27 mouse cellular contexts compared by ENCODE assay signal in the genomic region with DNA sequence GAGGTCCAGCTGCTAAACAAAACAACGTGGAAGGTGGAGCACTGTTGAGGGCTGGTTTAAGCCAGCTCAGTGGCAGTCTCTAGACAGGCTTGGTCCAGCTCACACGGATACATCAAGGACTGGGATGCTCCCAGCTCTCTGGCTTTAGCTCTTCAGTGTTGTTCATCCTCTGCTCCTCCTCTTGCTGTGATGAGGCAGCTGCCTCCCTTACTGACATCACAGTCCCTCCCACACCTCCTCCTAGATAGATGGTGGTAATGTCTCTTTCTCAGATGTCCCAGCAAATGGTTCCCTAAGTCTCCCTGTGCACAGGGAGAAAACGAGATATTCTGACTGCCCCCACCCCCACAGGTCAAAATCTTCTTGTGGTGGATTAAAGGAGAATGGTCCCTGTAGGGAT. TPM values are rescaled to one million over a fixed set of nuclear protein-coding genes. Genes with fewer than 3 reads are reported as not detected.
"Had no signal": no experiment of that assay in that cellular context is flagged by ENCODE, and none has a peak within 500 bp of the region (broad histone marks: within the 10 kb centered on the region; RNA-seq: fewer than 3 reads in every experiment).

No protein-coding gene starts in this region.

- H3K27me3 ChIP-seq: heart, embryonic 12.5 days; hindbrain, embryonic 12.5 days; intestine, embryonic 15.5 days; limb, embryonic 13.5 days; limb, embryonic 15.5 days; liver, embryonic 13.5 days; liver, embryonic 15.5 days had no signal

- ATAC-seq: hindbrain, embryonic 16.5 days; inflammation-experienced regulatory T-cells, adult 6 months; intestine, embryonic 15.5 days had no signal

- H3K4me1 ChIP-seq: hindbrain, embryonic 10.5 days; hindbrain, embryonic 12.5 days; intestine, embryonic 15.5 days; limb, embryonic 13.5 days; liver, embryonic 13.5 days; liver, embryonic 15.5 days had no signal

- H3K27ac ChIP-seq: gastrocnemius, adult 2 months; heart, embryonic 10.5 days; hindbrain, embryonic 10.5 days; hindbrain, embryonic 12.5 days; hindbrain, embryonic 14.5 days; intestine, embryonic 15.5 days; limb, embryonic 13.5 days; limb, embryonic 15.5 days; liver, embryonic 13.5 days; liver, embryonic 15.5 days had no signal

- H3K4me2 ChIP-seq: heart, embryonic 12.5 days; hindbrain, embryonic 12.5 days; hindbrain, embryonic 14.5 days; intestine, embryonic 15.5 days; limb, embryonic 13.5 days; limb, embryonic 15.5 days; liver, embryonic 13.5 days; liver, embryonic 15.5 days had no signal

- H3K36me3 ChIP-seq: intestine, embryonic 15.5 days; liver, embryonic 15.5 days had no signal

- H3K4me3 ChIP-seq: gastrocnemius, adult 2 months; heart, embryonic 10.5 days; heart, embryonic 12.5 days; hindbrain, embryonic 10.5 days; hindbrain, embryonic 12.5 days; intestine, embryonic 15.5 days; limb, embryonic 13.5 days; limb, embryonic 15.5 days; liver, embryonic 13.5 days; liver, embryonic 15.5 days had no signal

- DNase-seq: gastrocnemius, adult 2 months; gastrocnemius, postnatal 10 days; gastrocnemius, postnatal 25 days; heart, adult 18-20 months; heart, postnatal 10 days; heart, postnatal 4 days; kidney, adult 11 months; kidney, adult 2 months; kidney, postnatal 14 days; kidney, postnatal 36 days; layer of hippocampus, adult 9-11 months; layer of hippocampus, postnatal 36 days; left cerebral cortex, postnatal 4 days; liver, embryonic 13.5 days had no signal

- H3K9ac ChIP-seq: heart, embryonic 12.5 days; hindbrain, embryonic 12.5 days; hindbrain, embryonic 14.5 days; intestine, embryonic 15.5 days; limb, embryonic 13.5 days; limb, embryonic 15.5 days; liver, embryonic 13.5 days; liver, embryonic 15.5 days had no signal

- H3K9me3 ChIP-seq: heart, embryonic 10.5 days; intestine, embryonic 15.5 days; limb, embryonic 15.5 days; liver, embryonic 13.5 days; liver, embryonic 15.5 days had no signal

RNA-seq across cellular contexts. Expression of gene Gsg1l, which starts 11.0 kb away (rescaled TPM):
- total RNA-seq: gastrocnemius, adult 2 months; granulocyte monocyte progenitor cell, adult 5-6 weeks; liver, adult 2 months had no signal
- polyA plus RNA-seq: inflammation-experienced regulatory T-cells, adult 6 months had no signal
